Mouse (Mus musculus): ENCODE data around the gene Kif3b.

Kif3b gene

GRCm38 (mm10) chr2:153290938-153291928 is at the start of gene Kif3b:
TSS of gene Kif3b (plus strand) at chr2:153291413.
- Histone ChIP-seq H3K27me3 (ENCODE audit: insufficient read depth, low read length) (peaks cover 6% of the 10 kb centered on the region; the same call in 1 of the 2 replicates), H3K9me3 (ENCODE audit: low read length) (no peaks in the 10 kb centered on the region), H3K36me3 (ENCODE audit: insufficient read depth, low read length) (peaks cover 11% of the 10 kb centered on the region; the same call in 1 of the 2 replicates), H3K4me1 (replicated peaks; ENCODE audit: low read depth, low read length) (peaks cover 40% of the 10 kb centered on the region), H3K4me3 (replicated peaks; ENCODE audit: low read length) (peak within 1 kb of the TSS; percentile 97)
- no peak for TF ChIP-seq CTCF (conservative IDR thresholded peaks at IDR 0.05; ENCODE audit: low read length)
- no peak for TF ChIP-seq NANOG (IDR thresholded peaks at IDR 0.05; ENCODE audit: borderline replicate concordance, low read length)
- TF ChIP-seq POU5F1 (IDR thresholded peaks at IDR 0.05; ENCODE audit: borderline replicate concordance, low read length): no peak

- Histone ChIP-seq H3K36me3 (ENCODE audit: insufficient read depth, low read length) (peaks cover 46% of the 10 kb centered on the region), H3K4me3 (replicated peaks; ENCODE audit: low read length) (peak overlapping the region; percentile 93), H3K27me3 (ENCODE audit: insufficient read depth, low read length) (no peaks in the 10 kb centered on the region), H3K4me1 (replicated peaks; ENCODE audit: low read depth, low read length) (peaks cover 26% of the 10 kb centered on the region), H3K9me3 (ENCODE audit: low read length) (no peaks in the 10 kb centered on the region)
- TF ChIP-seq NANOG (IDR thresholded peaks at IDR 0.05; ENCODE audit: borderline replicate concordance, low read length) (no peak), CTCF (conservative IDR thresholded peaks at IDR 0.05; ENCODE audit: low read length) (no peak), POU5F1 (IDR thresholded peaks at IDR 0.05; ENCODE audit: borderline replicate concordance, low read length) (no peak)
Measured at GRCm38 (mm10) chr2:153242156-153242555, 49.1 kb upstream of the Kif3b start.

- no peaks in the 10 kb centered on the region for H3K4me1 ChIP-seq (replicated peaks; ENCODE audit: low read depth, low read length)
- no peaks in the 10 kb centered on the region for H3K9me3 ChIP-seq (ENCODE audit: low read length)
- H3K4me3 ChIP-seq (replicated peaks; ENCODE audit: low read length): no peak overlapping the region
- TF ChIP-seq NANOG (IDR thresholded peaks at IDR 0.05; ENCODE audit: borderline replicate concordance, low read length) (no peak), CTCF (conservative IDR thresholded peaks at IDR 0.05; ENCODE audit: low read length) (no peak), POU5F1 (IDR thresholded peaks at IDR 0.05; ENCODE audit: borderline replicate concordance, low read length) (no peak)
- no peaks in the 10 kb centered on the region for H3K27me3 ChIP-seq (ENCODE audit: insufficient read depth, low read length)
- H3K36me3 ChIP-seq (ENCODE audit: insufficient read depth, low read length): peaks cover 59% of the 10 kb centered on the region
Measured at GRCm38 (mm10) chr2:153249751-153250150, 41.5 kb upstream of the Kif3b start.

GRCm38 (mm10) chr2:153256604-153257003 is 34.6 kb upstream of the Kif3b start:
- Histone ChIP-seq H3K4me1 (replicated peaks; ENCODE audit: low read depth, low read length) (no peaks in the 10 kb centered on the region), H3K9me3 (ENCODE audit: low read length) (no peaks in the 10 kb centered on the region), H3K36me3 (ENCODE audit: insufficient read depth, low read length) (peaks cover 35% of the 10 kb centered on the region), H3K4me3 (replicated peaks; ENCODE audit: low read length) (no peak overlapping the region), H3K27me3 (ENCODE audit: insufficient read depth, low read length) (no peaks in the 10 kb centered on the region)
- no peak for TF ChIP-seq CTCF (conservative IDR thresholded peaks at IDR 0.05; ENCODE audit: low read length)
- TF ChIP-seq NANOG (IDR thresholded peaks at IDR 0.05; ENCODE audit: borderline replicate concordance, low read length): no peak
- TF ChIP-seq POU5F1 (IDR thresholded peaks at IDR 0.05; ENCODE audit: borderline replicate concordance, low read length): no peak

GRCm38 (mm10) chr2:153259030-153259863 is 32.0 kb upstream of the Kif3b start:
- Histone ChIP-seq H3K4me1 (replicated peaks; ENCODE audit: low read depth, low read length) (no peaks in the 10 kb centered on the region), H3K27me3 (ENCODE audit: insufficient read depth, low read length) (no peaks in the 10 kb centered on the region), H3K4me3 (replicated peaks; ENCODE audit: low read length) (no peak overlapping the region), H3K9me3 (ENCODE audit: low read length) (no peaks in the 10 kb centered on the region), H3K36me3 (ENCODE audit: insufficient read depth, low read length) (peaks cover 43% of the 10 kb centered on the region)
- no peak for TF ChIP-seq POU5F1 (IDR thresholded peaks at IDR 0.05; ENCODE audit: borderline replicate concordance, low read length)
- no peak for TF ChIP-seq CTCF (conservative IDR thresholded peaks at IDR 0.05; ENCODE audit: low read length)
- no peak for TF ChIP-seq NANOG (IDR thresholded peaks at IDR 0.05; ENCODE audit: borderline replicate concordance, low read length)

GRCm38 (mm10) chr2:153259864-153260674 is 31.1 kb upstream of the Kif3b start:
- Histone ChIP-seq H3K36me3 (ENCODE audit: insufficient read depth, low read length) (peaks cover 48% of the 10 kb centered on the region), H3K4me3 (replicated peaks; ENCODE audit: low read length) (no peak overlapping the region), H3K4me1 (replicated peaks; ENCODE audit: low read depth, low read length) (no peaks in the 10 kb centered on the region), H3K27me3 (ENCODE audit: insufficient read depth, low read length) (no peaks in the 10 kb centered on the region), H3K9me3 (ENCODE audit: low read length) (no peaks in the 10 kb centered on the region)
- TF ChIP-seq CTCF (conservative IDR thresholded peaks at IDR 0.05; ENCODE audit: low read length) (no peak), NANOG (IDR thresholded peaks at IDR 0.05; ENCODE audit: borderline replicate concordance, low read length) (no peak), POU5F1 (IDR thresholded peaks at IDR 0.05; ENCODE audit: borderline replicate concordance, low read length) (no peak)

GRCm38 (mm10) chr2:153263053-153263452 is 28.2 kb upstream of the Kif3b start:
- Histone ChIP-seq H3K4me3 (replicated peaks; ENCODE audit: low read length) (no peak overlapping the region), H3K27me3 (ENCODE audit: insufficient read depth, low read length) (no peaks in the 10 kb centered on the region), H3K9me3 (ENCODE audit: low read length) (no peaks in the 10 kb centered on the region), H3K4me1 (replicated peaks; ENCODE audit: low read depth, low read length) (no peaks in the 10 kb centered on the region), H3K36me3 (ENCODE audit: insufficient read depth, low read length) (peaks cover 66% of the 10 kb centered on the region)
- TF ChIP-seq POU5F1 (IDR thresholded peaks at IDR 0.05; ENCODE audit: borderline replicate concordance, low read length) (no peak), NANOG (IDR thresholded peaks at IDR 0.05; ENCODE audit: borderline replicate concordance, low read length) (no peak), CTCF (conservative IDR thresholded peaks at IDR 0.05; ENCODE audit: low read length) (no peak)

All from E14TG2a.4 (cell line).